Mouse (Mus musculus): ENCODE measurements at regions not wholly inside any gene's neighbourhood (a gene's known extent, or its start where the extent isn't known, plus 50 kb on each side); places are given as distances from the start of the nearest gene placed in this dataset.

- TF ChIP-seq CTCF (IDR thresholded peaks at IDR 0.05; ENCODE audit: borderline replicate concordance, insufficient read depth, low read depth, low read length) (no peak), POLR2A (IDR thresholded peaks at IDR 0.05; ENCODE audit: borderline replicate concordance, insufficient read depth, low read length) (no peak)
Measured at GRCm38 (mm10) chr6:108969477-108970176, 141.2 kb downstream of the Edem1 start.
